Mouse (Mus musculus): ENCODE results near the gene Tmem89. TPM values are rescaled to one million over a fixed set of nuclear protein-coding genes. Genes with fewer than 3 reads are reported as not detected.

Tmem89 gene
- polyA plus RNA-seq, 1 experiment: not detected

- Histone ChIP-seq H3K4me3 (replicated peaks; ENCODE audit: control insufficient read depth, low read depth, low read length) (no peak overlapping the region), H3K27ac (ENCODE audit: control insufficient read depth, insufficient read depth, low read depth, low read length, poor library complexity) (no peak overlapping the region), H3K4me1 (ENCODE audit: control insufficient read depth, insufficient read depth, low read length) (no peaks in the 10 kb centered on the region)
- 65% methylated on average over 6 of the region's 6 CpGs for WGBS
- TF ChIP-seq CTCF (IDR thresholded peaks at IDR 0.05; ENCODE audit: control insufficient read depth, insufficient read depth, low read length) (no peak), POLR2A (IDR thresholded peaks at IDR 0.05; ENCODE audit: borderline replicate concordance, control insufficient read depth, low read depth, low read length) (no peak)
These were observed 49.9 kb downstream of the Tmem89 start for GRCm38 (mm10) chr9:108964338-108964737.

Other genes with a start within 250 kb of the Tmem89 start
- gene Prkar2a, start 225.3 kb upstream of the Tmem89 start, polyA plus RNA-seq (2011; ENCODE audit: insufficient read depth, insufficient read length, low replicate concordance, missing spikeins): 3.8 and 10.6 TPM in 2 replicates
- gene Ip6k2, start 130.8 kb upstream of the Tmem89 start, polyA plus RNA-seq (2011; ENCODE audit: insufficient read depth, insufficient read length, low replicate concordance, missing spikeins): 28.0 and 37.3 TPM in 2 replicates
- gene Nckipsd, start 106.3 kb upstream of the Tmem89 start, polyA plus RNA-seq (2011; ENCODE audit: insufficient read depth, insufficient read length, low replicate concordance, missing spikeins): 10.0 and 13.4 TPM in 2 replicates
- gene Celsr3, start 88.3 kb upstream of the Tmem89 start, polyA plus RNA-seq (2011; ENCODE audit: insufficient read depth, insufficient read length, low replicate concordance, missing spikeins): 5.3 and 14.9 TPM in 2 replicates
- 11.0 and 13.3 TPM in 2 replicates for gene Slc26a6, start 61.3 kb upstream of the Tmem89 start, polyA plus RNA-seq (2011; ENCODE audit: insufficient read depth, insufficient read length, low replicate concordance, missing spikeins)
- gene Uqcrc1, start 22.0 kb downstream of the Tmem89 start, polyA plus RNA-seq (2011; ENCODE audit: insufficient read depth, insufficient read length, low replicate concordance, missing spikeins): 50.7 and 70.0 TPM in 2 replicates
- gene Col7a1, start 39.0 kb downstream of the Tmem89 start, polyA plus RNA-seq (2011; ENCODE audit: insufficient read depth, insufficient read length, low replicate concordance, missing spikeins): 5.5 and 17.5 TPM in 2 replicates
- gene Ucn2, start 71.4 kb downstream of the Tmem89 start, polyA plus RNA-seq (2011; ENCODE audit: insufficient read depth, insufficient read length, low replicate concordance, missing spikeins): not detected in 2 replicates
- 15.4 and 35.2 TPM in 2 replicates for gene Pfkfb4, start 77.2 kb downstream of the Tmem89 start, polyA plus RNA-seq (2011; ENCODE audit: insufficient read depth, insufficient read length, low replicate concordance, missing spikeins)
- gene Shisa5, start 123.9 kb downstream of the Tmem89 start, polyA plus RNA-seq (2011; ENCODE audit: insufficient read depth, insufficient read length, low replicate concordance, missing spikeins): 69.2 and 133 TPM in 2 replicates
- gene Trex1, start 145.1 kb downstream of the Tmem89 start, polyA plus RNA-seq (2011; ENCODE audit: insufficient read depth, insufficient read length, low replicate concordance, missing spikeins): 10.1 and 19.5 TPM in 2 replicates
- 5.8 and 10.2 TPM in 2 replicates for gene Atrip, start 159.5 kb downstream of the Tmem89 start, polyA plus RNA-seq (2011; ENCODE audit: insufficient read depth, insufficient read length, low replicate concordance, missing spikeins)
- gene Ccdc51, start 167.9 kb downstream of the Tmem89 start, polyA plus RNA-seq (2011; ENCODE audit: insufficient read depth, insufficient read length, low replicate concordance, missing spikeins): 3.4 and 6.0 TPM in 2 replicates
- 206 and 254 TPM in 2 replicates for gene Tma7, start 168.0 kb downstream of the Tmem89 start, polyA plus RNA-seq (2011; ENCODE audit: insufficient read depth, insufficient read length, low replicate concordance, missing spikeins)
- gene Plxnb1, start 180.8 kb downstream of the Tmem89 start, polyA plus RNA-seq (2011; ENCODE audit: insufficient read depth, insufficient read length, low replicate concordance, missing spikeins): 1.1 and 2.1 TPM in 2 replicates
- not detected in 2 replicates for gene Fbxw21, start 247.4 kb downstream of the Tmem89 start, polyA plus RNA-seq (2011; ENCODE audit: insufficient read depth, insufficient read length, low replicate concordance, missing spikeins)

All from bone marrow, adult 2 months (tissue).